Mouse (Mus musculus): ENCODE data around the gene Peak1. TPM values are rescaled to one million over a fixed set of nuclear protein-coding genes. Genes with fewer than 3 reads are reported as not detected.

Gene Peak1
- polyA plus RNA-seq, 1 experiment: 83.7 TPM

DNA sequence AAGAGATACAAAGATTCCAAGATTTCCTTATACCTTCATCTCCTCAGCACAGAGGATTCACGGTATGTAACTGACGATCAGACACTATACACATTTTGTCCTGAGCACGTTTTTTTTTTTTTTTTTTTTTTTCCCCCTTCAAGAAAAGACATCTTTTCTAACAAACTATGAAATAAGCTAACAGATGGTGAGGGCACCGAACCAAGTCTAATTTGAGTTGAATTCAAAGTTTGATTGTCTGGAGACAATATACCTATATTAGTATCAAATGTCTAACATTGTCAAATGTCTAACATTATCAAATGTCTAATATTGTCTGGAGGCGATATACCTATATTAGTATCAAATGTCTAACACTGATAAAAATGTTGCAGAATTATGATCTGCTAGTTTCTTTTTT lies 135.4 kb downstream of the Peak1 start:
- TF ChIP-seq CTCF (IDR thresholded peaks at IDR 0.05; ENCODE audit: borderline replicate concordance, insufficient read depth, low read length) (no peak), POLR2A (IDR thresholded peaks at IDR 0.05; ENCODE audit: low read depth, low read length) (no peak)
- Histone ChIP-seq H3K4me1 (ENCODE audit: control insufficient read depth, insufficient read depth, low read length) (peaks cover 5% of the 10 kb centered on the region), H3K4me3 (ENCODE audit: insufficient read depth, low read length) (no peak overlapping the region), H3K27ac (ENCODE audit: insufficient read depth, low read length) (no peak overlapping the region)

DNA sequence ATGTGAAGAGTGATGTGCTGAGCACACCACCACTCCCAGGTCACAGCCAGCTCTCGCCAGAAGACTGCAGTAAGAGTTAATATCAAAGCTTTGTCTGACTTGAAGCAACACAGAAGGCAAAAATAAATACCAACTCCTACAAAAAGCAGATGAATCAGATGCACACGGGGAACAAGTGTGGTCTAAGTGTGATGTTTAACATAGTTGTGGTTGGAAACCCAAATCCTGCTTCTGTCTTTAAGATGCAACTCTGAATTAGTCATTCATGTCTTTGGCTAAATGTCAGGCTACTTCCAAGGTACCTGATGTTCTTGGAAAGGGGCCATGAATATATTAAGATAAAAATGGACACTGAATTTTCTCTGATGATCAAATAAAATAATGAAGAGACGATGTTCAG lies 144.3 kb downstream of the Peak1 start:
- peaks cover 2% of the 10 kb centered on the region for H3K4me1 ChIP-seq (ENCODE audit: control insufficient read depth, insufficient read depth, low read length)
- H3K4me3 ChIP-seq (ENCODE audit: insufficient read depth, low read length): no peak overlapping the region
- H3K27ac ChIP-seq (ENCODE audit: insufficient read depth, low read length): peak overlapping the region; percentile 80
- TF ChIP-seq CTCF (IDR thresholded peaks at IDR 0.05; ENCODE audit: borderline replicate concordance, insufficient read depth, low read length) (no peak), POLR2A (IDR thresholded peaks at IDR 0.05; ENCODE audit: low read depth, low read length) (no peak)

DNA sequence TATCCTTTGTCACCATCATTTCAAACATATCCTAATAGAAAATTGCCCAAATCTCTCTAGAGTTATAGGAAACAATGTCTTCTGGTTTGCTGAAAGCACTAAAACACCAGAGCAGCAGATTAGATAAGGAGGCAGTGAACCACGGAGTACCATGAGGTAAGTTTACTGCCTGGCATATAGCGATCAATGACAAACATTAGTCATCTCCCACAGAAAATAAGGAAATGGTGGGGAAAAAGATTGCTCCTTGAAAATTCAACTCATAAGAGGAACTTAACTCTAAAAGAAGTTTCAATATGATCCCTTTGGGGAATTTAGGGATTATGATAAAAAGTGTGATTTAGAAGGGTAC lies 145.6 kb downstream of the Peak1 start:
- Histone ChIP-seq H3K4me3 (ENCODE audit: insufficient read depth, low read length) (no peak overlapping the region), H3K27ac (ENCODE audit: insufficient read depth, low read length) (no peak overlapping the region), H3K4me1 (ENCODE audit: control insufficient read depth, insufficient read depth, low read length) (peaks cover 2% of the 10 kb centered on the region)
- TF ChIP-seq CTCF (IDR thresholded peaks at IDR 0.05; ENCODE audit: borderline replicate concordance, insufficient read depth, low read length) (no peak), POLR2A (IDR thresholded peaks at IDR 0.05; ENCODE audit: low read depth, low read length) (no peak)

DNA sequence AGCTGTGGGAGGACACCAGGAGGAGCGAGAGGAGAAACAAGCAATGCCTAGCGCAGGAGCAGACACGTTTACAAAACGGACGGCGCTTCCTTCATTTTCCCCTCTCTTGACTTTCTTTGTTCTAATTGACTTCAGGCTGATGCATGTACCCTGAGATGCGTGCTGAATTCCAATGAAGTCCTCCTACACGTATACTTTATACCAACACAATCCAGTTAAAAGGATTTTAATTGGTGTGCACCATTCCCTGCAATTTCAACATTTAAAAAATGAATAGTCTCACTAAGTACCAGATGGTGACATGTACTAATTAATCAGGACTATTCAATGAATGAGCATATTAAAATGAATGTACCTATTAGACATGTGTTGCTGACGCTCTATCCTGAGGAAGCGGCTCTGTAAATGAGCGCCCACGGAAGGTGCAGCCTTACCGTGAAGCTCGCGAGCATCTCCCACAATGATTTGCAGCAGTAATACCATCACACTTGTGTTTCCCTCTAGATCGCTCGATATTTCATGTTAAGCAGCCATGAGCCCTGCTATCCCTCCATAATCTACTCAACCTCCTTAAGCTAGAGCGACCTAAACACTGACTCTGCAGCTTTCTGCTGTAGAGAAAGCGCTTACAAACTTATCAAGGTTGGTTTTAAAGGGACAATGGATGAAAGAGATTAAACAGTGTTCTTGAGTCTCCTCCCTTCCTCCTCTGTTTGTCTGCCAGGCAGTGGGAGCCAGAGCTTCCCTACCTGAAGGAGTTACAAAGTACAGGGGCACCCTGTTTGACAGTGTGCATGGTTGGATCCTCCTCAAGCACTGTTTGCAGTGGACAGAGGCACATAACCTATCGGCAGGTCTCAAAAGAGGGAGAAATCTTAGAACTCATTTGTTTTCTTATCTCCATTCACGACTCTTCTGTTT lies 146.3 kb downstream of the Peak1 start:
- Histone ChIP-seq H3K4me1 (ENCODE audit: control insufficient read depth, insufficient read depth, low read length) (peaks cover 2% of the 10 kb centered on the region), H3K27ac (ENCODE audit: insufficient read depth, low read length) (no peak overlapping the region), H3K4me3 (ENCODE audit: insufficient read depth, low read length) (no peak overlapping the region)
- TF ChIP-seq CTCF (IDR thresholded peaks at IDR 0.05; ENCODE audit: borderline replicate concordance, insufficient read depth, low read length) (no peak), POLR2A (IDR thresholded peaks at IDR 0.05; ENCODE audit: low read depth, low read length) (no peak)

DNA sequence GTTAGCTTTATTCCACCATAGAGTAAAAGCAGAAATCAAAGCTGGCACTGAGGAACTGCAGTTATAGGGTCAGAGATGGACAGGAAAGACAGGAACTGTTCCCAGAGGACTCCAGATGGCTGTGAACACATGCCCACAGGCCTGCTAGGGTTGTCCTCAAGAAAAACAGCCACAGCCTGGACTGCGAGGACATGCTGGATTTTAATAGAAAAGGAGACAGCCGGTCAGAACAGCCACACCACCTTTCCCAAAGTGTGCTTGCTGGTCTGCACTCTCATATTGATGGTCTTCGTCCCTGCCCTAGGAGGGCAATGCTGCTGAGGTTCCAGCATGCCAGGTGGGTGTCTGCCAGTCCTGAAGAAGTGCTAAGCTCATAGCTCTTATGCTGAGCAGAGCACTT lies 148.8 kb downstream of the Peak1 start:
- TF ChIP-seq CTCF (IDR thresholded peaks at IDR 0.05; ENCODE audit: borderline replicate concordance, insufficient read depth, low read length): no peak
- TF ChIP-seq POLR2A (IDR thresholded peaks at IDR 0.05; ENCODE audit: low read depth, low read length): no peak
- no peak overlapping the region for H3K27ac ChIP-seq (ENCODE audit: insufficient read depth, low read length)
- H3K4me1 ChIP-seq (ENCODE audit: control insufficient read depth, insufficient read depth, low read length): peaks cover 17% of the 10 kb centered on the region
- no peak overlapping the region for H3K4me3 ChIP-seq (ENCODE audit: insufficient read depth, low read length)

DNA sequence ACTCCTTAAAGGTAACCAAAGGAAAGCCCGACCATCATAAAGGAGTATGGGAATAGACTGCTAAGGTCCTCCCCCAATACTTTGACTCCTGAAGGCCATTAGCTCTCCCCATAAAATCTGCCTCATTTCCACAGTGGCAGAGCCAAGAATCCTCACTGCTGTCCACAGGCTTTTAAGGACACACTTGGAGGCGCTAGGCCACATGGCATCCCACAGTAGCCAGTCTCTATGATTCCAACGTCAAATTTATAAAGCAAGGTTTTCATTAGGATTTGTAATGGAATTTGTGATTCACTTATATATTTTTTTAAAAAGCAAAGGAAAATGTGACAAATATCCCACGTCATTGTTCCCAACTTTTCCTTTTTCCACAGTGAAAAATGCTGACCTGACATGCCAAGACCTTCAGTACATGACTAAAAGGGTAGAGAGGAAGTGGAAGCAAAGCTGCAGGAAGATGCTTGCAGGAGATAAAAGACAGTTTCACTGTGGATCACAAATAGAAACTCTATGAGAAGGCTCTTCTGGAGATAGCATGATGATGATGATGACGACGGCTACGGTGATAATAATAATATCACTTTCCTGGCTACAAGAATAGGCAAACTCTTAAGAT lies 151.6 kb downstream of the Peak1 start:
- H3K4me3 ChIP-seq (ENCODE audit: insufficient read depth, low read length): no peak overlapping the region
- H3K27ac ChIP-seq (ENCODE audit: insufficient read depth, low read length): peak overlapping the region; percentile 90
- peaks cover 22% of the 10 kb centered on the region for H3K4me1 ChIP-seq (ENCODE audit: control insufficient read depth, insufficient read depth, low read length)
- TF ChIP-seq POLR2A (IDR thresholded peaks at IDR 0.05; ENCODE audit: low read depth, low read length): no peak
- no peak for TF ChIP-seq CTCF (IDR thresholded peaks at IDR 0.05; ENCODE audit: borderline replicate concordance, insufficient read depth, low read length)

DNA sequence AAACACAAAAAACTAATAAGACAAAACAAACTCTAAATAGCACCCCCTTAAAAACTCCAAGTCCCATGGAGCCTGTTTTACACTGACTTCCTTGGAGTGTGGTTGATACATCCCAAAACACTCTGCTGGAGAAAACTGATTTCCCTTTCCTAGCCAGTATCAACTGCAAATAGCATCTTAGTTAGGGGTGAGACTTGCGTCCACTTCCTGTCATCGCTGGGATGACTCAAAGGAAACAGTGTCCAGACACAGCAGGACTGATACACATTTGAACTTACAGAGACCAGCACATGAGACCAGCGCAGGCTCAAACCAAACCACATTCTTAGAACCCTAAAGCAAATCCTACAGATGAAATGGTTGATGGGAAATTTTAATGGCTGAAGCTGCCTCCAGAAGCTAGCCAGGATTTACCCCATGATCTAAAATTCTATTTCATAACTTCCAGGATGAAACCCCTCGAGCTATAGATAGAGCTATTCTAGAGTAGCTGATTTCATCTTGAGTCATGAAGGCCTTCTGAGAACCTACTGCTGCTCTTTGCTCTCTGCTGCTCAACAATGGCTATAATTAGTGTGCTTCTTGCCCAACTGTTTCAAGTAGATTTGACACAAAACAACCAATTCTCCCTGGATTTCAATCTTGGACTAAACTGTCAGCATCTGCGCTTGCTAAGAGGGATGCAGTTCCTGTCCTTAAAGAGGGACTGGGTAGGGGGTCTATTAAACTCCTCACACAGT lies 152.2 kb downstream of the Peak1 start:
- H3K4me3 ChIP-seq (ENCODE audit: insufficient read depth, low read length): no peak overlapping the region
- H3K27ac ChIP-seq (ENCODE audit: insufficient read depth, low read length): peak overlapping the region; percentile 90
- no peak for TF ChIP-seq CTCF (IDR thresholded peaks at IDR 0.05; ENCODE audit: borderline replicate concordance, insufficient read depth, low read length)
- TF ChIP-seq POLR2A (IDR thresholded peaks at IDR 0.05; ENCODE audit: low read depth, low read length): no peak
- peaks cover 22% of the 10 kb centered on the region for H3K4me1 ChIP-seq (ENCODE audit: control insufficient read depth, insufficient read depth, low read length)

DNA sequence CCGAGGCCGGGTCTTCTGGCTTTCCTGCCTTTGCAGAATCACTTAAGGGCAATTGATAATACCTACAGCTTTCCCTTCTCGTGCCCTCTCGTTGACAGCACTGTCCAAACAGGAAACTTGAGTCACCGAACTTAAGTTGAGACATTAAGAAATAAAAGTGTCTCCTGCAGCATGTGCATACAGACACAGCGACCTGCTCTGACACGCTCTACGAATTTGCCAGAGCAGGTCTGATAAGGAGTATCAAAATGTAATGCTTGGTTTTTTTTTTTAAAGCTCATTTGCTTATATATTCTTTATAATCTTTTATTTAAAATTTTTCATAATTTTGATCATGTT lies 152.9 kb downstream of the Peak1 start:
- peaks cover 22% of the 10 kb centered on the region for H3K4me1 ChIP-seq (ENCODE audit: control insufficient read depth, insufficient read depth, low read length)
- TF ChIP-seq POLR2A (IDR thresholded peaks at IDR 0.05; ENCODE audit: low read depth, low read length): no peak
- TF ChIP-seq CTCF (IDR thresholded peaks at IDR 0.05; ENCODE audit: borderline replicate concordance, insufficient read depth, low read length): no peak
- no peak overlapping the region for H3K4me3 ChIP-seq (ENCODE audit: insufficient read depth, low read length)
- peak overlapping the region; percentile 65 for H3K27ac ChIP-seq (ENCODE audit: insufficient read depth, low read length)

DNA sequence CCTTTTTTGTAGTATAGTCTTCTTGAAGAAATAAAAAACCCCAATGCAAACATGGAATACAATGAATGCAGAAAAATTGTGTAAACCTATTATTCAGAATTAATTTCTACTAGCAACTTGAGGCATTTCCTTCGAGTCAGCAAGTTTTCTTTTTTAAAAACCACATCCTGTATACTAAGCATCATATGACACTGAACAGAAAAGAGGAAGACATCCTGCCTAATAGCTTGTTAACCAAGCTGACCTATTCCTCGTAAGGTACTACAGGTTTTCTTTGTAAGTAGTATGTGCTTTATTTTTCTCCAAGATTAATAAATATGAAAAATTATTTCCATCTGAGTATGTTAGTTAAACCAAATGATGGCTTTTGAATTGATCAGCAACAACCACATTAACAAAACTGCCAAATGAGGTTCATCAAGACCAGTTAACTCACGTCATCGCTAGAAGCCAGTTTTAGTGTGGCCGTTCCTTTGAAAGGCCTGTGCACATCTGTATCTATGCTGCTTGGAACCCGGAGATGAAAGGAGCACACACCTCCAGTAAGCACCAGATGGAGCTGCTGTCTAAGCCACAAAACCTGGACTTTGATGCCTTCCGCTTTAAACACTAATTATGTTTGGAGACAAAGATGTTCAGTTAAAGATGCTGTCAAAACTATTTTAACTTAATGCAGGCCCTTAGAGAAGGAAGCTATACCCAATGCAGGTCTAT lies 153.4 kb downstream of the Peak1 start:
- TF ChIP-seq CTCF (IDR thresholded peaks at IDR 0.05; ENCODE audit: borderline replicate concordance, insufficient read depth, low read length) (peak; percentile 50; the same call in 1 of the 2 replicates), POLR2A (IDR thresholded peaks at IDR 0.05; ENCODE audit: low read depth, low read length) (no peak)
- Histone ChIP-seq H3K27ac (ENCODE audit: insufficient read depth, low read length) (peak overlapping the region; percentile 65), H3K4me3 (ENCODE audit: insufficient read depth, low read length) (no peak overlapping the region), H3K4me1 (ENCODE audit: control insufficient read depth, insufficient read depth, low read length) (peaks cover 22% of the 10 kb centered on the region)

All from embryonic fibroblast, embryonic 13.5 days (primary cell).